Mouse (Mus musculus) stomach, embryonic 16.5 days (tissue): ENCODE data around the gene Numb. TPM values are rescaled to one million over a fixed set of nuclear protein-coding genes. Genes with fewer than 3 reads are reported as not detected.

Experiments used
- ATAC-seq: fragments of 200-750 bp; cut with Nextera tagmentation; 2 replicates; pipeline ENCODE4 v1.8.0; 2017; ENCODE audit warnings: moderate number of reproducible peaks, moderate TSS enrichment; ENCODE audit not compliant: insufficient read depth, low FRiP score
- H3K27ac ChIP-seq: fragments of 300-500 bp; sonication (generic); 2 replicates; pipeline ENCODE4 v1.5.1; 2014; ENCODE audit warnings: low read length
- H3K27me3 ChIP-seq: fragments of 300-500 bp; sonication (generic); 2 replicates; pipeline ENCODE4 v1.6.1; 2014; ENCODE audit warnings: low read length, control low read depth, mixed read lengths; ENCODE audit not compliant: control insufficient read depth, insufficient read depth
- H3K36me3 ChIP-seq: fragments of 300-500 bp; sonication (generic); 2 replicates; pipeline ENCODE4 v1.6.1; 2014; ENCODE audit warnings: low read length; ENCODE audit not compliant: control insufficient read depth, insufficient read depth
- H3K4me1 ChIP-seq: fragments of 300-500 bp; sonication (generic); 2 replicates; pipeline ENCODE4 v1.6.1; 2014; ENCODE audit warnings: low read length, control low read depth, mixed read lengths; ENCODE audit not compliant: control insufficient read depth, insufficient read depth
- H3K4me2 ChIP-seq: fragments of 300-500 bp; sonication (generic); 2 replicates; pipeline ENCODE4 v1.6.1; 2014; ENCODE audit warnings: low read depth, low read length, mixed read lengths
- H3K4me3 ChIP-seq: fragments of 300-500 bp; sonication (generic); replicated peaks from 2 replicates; pipeline ENCODE4 v1.5.1; 2014; ENCODE audit warnings: mild to moderate bottlenecking, low read length
- H3K9ac ChIP-seq: fragments of 300-500 bp; sonication (generic); 2 replicates; pipeline ENCODE4 v1.6.1; 2014; ENCODE audit warnings: low read length
- H3K9me3 ChIP-seq: fragments of 300-500 bp; sonication (generic); replicated peaks from 2 replicates; pipeline ENCODE4 v1.6.1; 2016; ENCODE audit warnings: low read length, control low read depth; ENCODE audit not compliant: control insufficient read depth
- WGBS: fragments of 180-500 bp; shearing (Covaris S2); extraction: QIAGEN DNeasy Blood & Tissue Kit; methylation state at CpG from one replicate; pipeline ENCODE4 v1.1.7; 2014; 5-methylcytosine and 5-hydroxymethylcytosine counted together
- polyA plus RNA-seq: library from polyadenylated mRNA; unstranded; fragments of >200 nt; fragmentation: Nextera tagmentation; extraction: Ambion mirVana; gene quantifications from 2 replicates; pipeline ENCODE4 v1.2.1, GENCODE M21; 2015

The Numb gene
- polyA plus RNA-seq, 1 experiment from 2014 or later = 37.6 TPM

GRCm38 (mm10) chr12:83767833-83768232, 153.9 kb downstream of the Numb start:
- Histone ChIP-seq H3K9me3 (no peaks in the 10 kb centered on the region), H3K27me3 (no peaks in the 10 kb centered on the region), H3K4me2 (no peak overlapping the region), H3K27ac (peak overlapping the region; percentile 53), H3K9ac (no peak overlapping the region), H3K4me3 (no peak overlapping the region), H3K36me3 (no peaks in the 10 kb centered on the region), H3K4me1 (peaks cover 42% of the 10 kb centered on the region)
- WGBS = 71% methylated on average over 9 of the region's 9 CpGs
- ATAC-seq = no peak

DNA sequence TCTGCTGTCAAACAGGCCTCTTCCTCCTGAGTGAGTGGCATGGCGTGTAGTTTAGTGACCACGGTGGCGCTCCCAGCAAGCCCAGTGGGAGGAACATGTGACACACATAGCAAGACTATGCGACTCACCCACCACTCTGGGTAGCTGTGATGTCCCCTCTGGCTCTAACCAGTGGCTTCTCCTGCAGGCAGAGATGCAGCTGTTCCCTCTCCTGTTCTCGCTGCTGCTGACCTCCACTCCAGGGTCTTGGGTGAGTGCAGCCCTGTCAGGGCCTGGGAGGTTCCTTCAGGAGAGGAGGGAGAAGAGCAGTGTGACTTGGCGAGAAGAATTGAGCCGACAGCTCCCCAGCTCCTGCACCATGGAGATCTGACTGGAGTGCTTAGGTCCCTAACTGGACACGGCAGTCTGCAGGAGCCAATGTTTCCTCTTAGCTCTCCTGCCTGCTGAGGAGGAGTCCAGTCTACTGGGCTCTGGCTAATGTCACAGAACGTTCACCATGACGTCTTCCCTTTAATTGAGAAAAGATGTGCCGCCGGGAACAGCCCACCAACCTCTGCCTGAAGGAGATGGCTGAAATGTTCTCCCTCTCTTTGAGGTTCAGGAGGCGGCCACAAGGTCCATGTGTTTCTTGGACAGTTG, 155.7 kb downstream of the Numb start:
- no peaks in the 10 kb centered on the region for H3K9me3 ChIP-seq
- 67% methylated on average over 13 of the region's 13 CpGs for WGBS
- H3K4me1 ChIP-seq = peaks cover 45% of the 10 kb centered on the region
- no peak overlapping the region for H3K4me3 ChIP-seq
- H3K9ac ChIP-seq = no peak overlapping the region
- H3K4me2 ChIP-seq = no peak overlapping the region
- H3K36me3 ChIP-seq = no peaks in the 10 kb centered on the region
- no peak overlapping the region for H3K27ac ChIP-seq
- no peak for ATAC-seq
- H3K27me3 ChIP-seq = no peaks in the 10 kb centered on the region

DNA sequence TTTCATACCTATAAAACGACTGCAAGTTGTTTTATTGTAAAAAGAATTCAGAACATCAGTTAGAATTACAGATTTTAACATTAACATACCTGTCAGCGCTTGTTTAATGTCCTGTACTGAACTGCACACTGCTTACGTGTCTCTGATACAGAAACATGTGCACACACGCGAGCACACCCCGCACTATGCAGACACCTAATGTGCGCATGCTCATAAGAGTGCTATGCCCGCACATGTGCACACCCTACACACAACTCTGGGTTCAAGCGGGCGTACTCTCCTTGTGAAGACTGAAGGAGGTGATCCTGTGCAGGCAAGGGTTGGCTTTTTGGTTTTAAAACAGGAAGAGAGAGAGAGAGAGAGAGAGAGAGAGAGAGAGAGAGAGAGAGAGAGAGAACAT, 157.2 kb downstream of the Numb start:
- Histone ChIP-seq H3K27me3 (no peaks in the 10 kb centered on the region), H3K9ac (no peak overlapping the region; the same call in 1 of the 2 replicates), H3K4me3 (peak overlapping the region; percentile 48), H3K27ac (peak overlapping the region; percentile 85), H3K4me1 (peaks cover 32% of the 10 kb centered on the region), H3K36me3 (no peaks in the 10 kb centered on the region), H3K9me3 (no peaks in the 10 kb centered on the region), H3K4me2 (peak overlapping the region; percentile 84)
- 59% methylated on average over 10 of the region's 10 CpGs for WGBS
- peak; percentile 57; the same call in 1 of the 2 replicates for ATAC-seq

GRCm38 (mm10) chr12:83764044-83764365, 157.7 kb downstream of the Numb start:
- Histone ChIP-seq H3K9me3 (no peaks in the 10 kb centered on the region), H3K9ac (peak overlapping the region; percentile 72), H3K27ac (peak overlapping the region; percentile 85), H3K27me3 (no peaks in the 10 kb centered on the region), H3K4me1 (peaks cover 30% of the 10 kb centered on the region), H3K4me3 (peak overlapping the region; percentile 48), H3K36me3 (no peaks in the 10 kb centered on the region), H3K4me2 (peak overlapping the region; percentile 84)
- ATAC-seq = peak; percentile 5; the same call in 1 of the 2 replicates
- 4% methylated on average over 14 of the region's 14 CpGs for WGBS

DNA sequence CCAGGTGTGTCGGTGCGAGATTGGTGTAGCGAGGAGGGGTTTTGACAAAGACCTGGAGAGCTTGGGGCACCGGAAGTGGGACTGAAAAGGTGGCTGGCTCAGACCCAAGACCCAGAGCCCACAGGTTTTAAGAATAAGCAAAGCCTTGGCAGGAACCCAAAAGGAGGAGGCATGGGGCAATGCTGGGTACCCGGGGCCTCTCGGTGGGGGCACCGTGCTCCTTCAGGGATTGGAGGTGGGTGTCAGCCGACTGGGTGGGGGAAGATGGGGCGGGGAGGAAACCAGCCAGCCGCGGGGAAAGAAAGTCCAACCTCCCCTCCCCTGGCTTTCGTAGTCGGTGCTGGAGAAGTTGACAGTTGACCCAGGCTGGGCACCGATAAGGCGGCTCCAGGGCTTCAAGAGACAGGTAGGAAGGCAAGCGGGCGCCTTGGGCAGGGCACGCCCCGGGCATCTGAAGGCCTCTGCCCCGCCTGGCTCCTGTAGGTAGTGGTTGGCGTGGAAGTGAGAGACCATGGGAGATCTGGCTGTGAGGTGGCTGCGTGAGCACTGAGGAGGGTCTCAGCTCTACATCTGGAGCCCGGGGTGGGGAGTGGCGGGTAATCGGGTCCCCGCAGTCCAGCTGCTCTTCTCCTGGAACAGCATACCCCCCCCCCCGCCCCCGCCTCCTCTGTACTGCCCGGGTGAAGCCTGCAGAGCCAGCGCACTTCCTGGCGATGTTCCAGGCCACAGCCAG, 158.3 kb downstream of the Numb start, which contains the start of gene Papln:
TSS of gene Papln (plus strand) at position 324 of the 733 bp plus-strand sequence.
- no peaks in the 10 kb centered on the region for H3K27me3 ChIP-seq
- H3K4me2 ChIP-seq = peak within 1 kb of the TSS; percentile 84
- peak within 1 kb of the TSS; percentile 72 for H3K9ac ChIP-seq
- H3K27ac ChIP-seq = peak within 1 kb of the TSS; percentile 85
- peak within 1 kb of the TSS; percentile 48 for H3K4me3 ChIP-seq
- ATAC-seq = peak; percentile 57
- H3K9me3 ChIP-seq = no peaks in the 10 kb centered on the region
- WGBS = 5% methylated on average over 30 of the region's 31 CpGs
- peaks cover 26% of the 10 kb centered on the region for H3K4me1 ChIP-seq
- H3K36me3 ChIP-seq = no peaks in the 10 kb centered on the region

DNA sequence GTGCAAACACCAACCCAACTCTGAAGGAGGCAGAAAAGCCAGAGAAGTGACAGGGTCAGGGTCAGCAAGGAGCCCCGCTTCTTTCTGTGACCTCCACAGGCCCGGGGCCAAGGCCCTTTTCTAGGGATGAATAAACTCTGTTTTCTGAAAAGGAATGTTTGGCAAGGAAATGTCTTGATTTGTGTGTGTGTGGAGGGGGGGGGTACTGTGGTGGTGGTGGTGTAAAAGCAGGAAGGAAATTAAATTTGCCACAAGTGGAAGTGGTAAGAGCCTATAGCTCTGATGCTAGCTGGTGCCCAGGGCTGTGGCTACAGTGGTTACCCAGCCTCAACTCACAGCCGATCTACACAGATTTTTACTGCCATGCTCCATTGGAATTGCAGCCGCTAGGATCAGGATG, 159.0 kb downstream of the Numb start:
- Histone ChIP-seq H3K4me2 (no peak overlapping the region), H3K4me3 (no peak overlapping the region), H3K27me3 (no peaks in the 10 kb centered on the region), H3K9me3 (no peaks in the 10 kb centered on the region), H3K4me1 (peaks cover 20% of the 10 kb centered on the region), H3K36me3 (no peaks in the 10 kb centered on the region), H3K27ac (peak overlapping the region; percentile 85), H3K9ac (no peak overlapping the region)
- 33% methylated on average over 4 of the region's 4 CpGs for WGBS
- no peak for ATAC-seq

DNA sequence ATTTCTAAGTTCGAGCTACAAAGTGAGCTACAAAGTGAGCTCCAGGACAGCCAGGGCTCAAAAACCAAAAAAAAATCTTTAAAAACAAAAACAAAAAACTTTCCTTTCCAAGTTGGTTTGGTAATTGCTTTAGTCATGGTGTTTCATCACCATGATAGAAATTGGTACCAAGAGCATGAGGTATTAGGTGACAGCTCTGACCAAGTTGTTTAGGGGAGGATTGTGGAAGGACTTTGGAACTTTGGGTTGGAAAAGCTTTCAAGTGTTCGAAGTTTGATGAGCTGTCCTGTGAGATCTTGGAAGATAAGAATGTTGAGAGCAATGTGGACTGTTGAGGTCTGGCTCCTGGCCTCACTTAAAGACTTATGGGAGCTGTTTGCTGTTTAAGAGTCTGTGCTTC, 161.5 kb downstream of the Numb start:
- no peak overlapping the region for H3K9ac ChIP-seq
- ATAC-seq = no peak
- H3K9me3 ChIP-seq = no peaks in the 10 kb centered on the region
- H3K4me3 ChIP-seq = no peak overlapping the region
- H3K27me3 ChIP-seq = no peaks in the 10 kb centered on the region
- no peaks in the 10 kb centered on the region for H3K36me3 ChIP-seq
- no peak overlapping the region for H3K27ac ChIP-seq
- 86% methylated on average over 2 of the region's 2 CpGs for WGBS
- no peak overlapping the region for H3K4me2 ChIP-seq
- H3K4me1 ChIP-seq = peaks cover 20% of the 10 kb centered on the region

GRCm38 (mm10) chr12:83758735-83759134, 163.0 kb downstream of the Numb start:
- Histone ChIP-seq H3K27ac (no peak overlapping the region), H3K4me1 (peaks cover 12% of the 10 kb centered on the region), H3K36me3 (no peaks in the 10 kb centered on the region), H3K4me3 (no peak overlapping the region), H3K4me2 (no peak overlapping the region), H3K9ac (no peak overlapping the region), H3K9me3 (no peaks in the 10 kb centered on the region), H3K27me3 (no peaks in the 10 kb centered on the region)
- ATAC-seq = peak; percentile 18; the same call in 1 of the 2 replicates
- 72% methylated on average over 10 of the region's 10 CpGs for WGBS

- WGBS = 20% methylated on average over 2 of the region's 2 CpGs
- peaks cover 5% of the 10 kb centered on the region for H3K4me1 ChIP-seq
These were observed 169.2 kb downstream of the Numb start for GRCm38 (mm10) chr12:83752495-83752894.

More at GRCm38 (mm10) chr12:83752495-83752894, 169.2 kb downstream of the Numb start:
- Histone ChIP-seq H3K36me3 (no peaks in the 10 kb centered on the region), H3K27ac (no peak overlapping the region), H3K4me2 (no peak overlapping the region), H3K9ac (no peak overlapping the region), H3K9me3 (no peaks in the 10 kb centered on the region), H3K27me3 (no peaks in the 10 kb centered on the region), H3K4me3 (no peak overlapping the region)
- ATAC-seq = peak; percentile 72; the same call in 1 of the 2 replicates
